Mouse (Mus musculus) C2C12 (cell line): ENCODE data around the gene Ttyh2. TPM values are rescaled to one million over a fixed set of nuclear protein-coding genes. Genes with fewer than 3 reads are reported as not detected.

Source experiments
- H3K27me3 ChIP-seq: one replicate; pipeline ENCODE4 v1.6.1; 2011; ENCODE audit not compliant: control insufficient read depth, insufficient read depth, insufficient read length
- H3K36me3 ChIP-seq: one replicate; pipeline ENCODE4 v1.6.1; 2011; ENCODE audit not compliant: control insufficient read depth, insufficient read depth
- H3K4me3 ChIP-seq: one replicate; pipeline ENCODE4 v1.5.1; 2011; ENCODE audit warnings: mild to moderate bottlenecking, control low read depth; ENCODE audit not compliant: poor library complexity, insufficient read depth, severe bottlenecking
- H3K79me2 ChIP-seq: one replicate; pipeline ENCODE4 v1.6.1; 2011; ENCODE audit not compliant: control insufficient read depth, insufficient read depth
- H3K79me3 ChIP-seq: one replicate; pipeline ENCODE4 v1.6.1; 2011; ENCODE audit warnings: low read depth, control low read depth
- H3ac ChIP-seq: one replicate; pipeline ENCODE3; 2011; ENCODE audit warnings: low read depth; ENCODE audit not compliant: control insufficient read depth, insufficient read length
- CEBPB ChIP-seq: IDR thresholded peaks from one replicate; pipeline ENCODE4 v1.6.1; 2011; ENCODE audit warnings: low read depth, mild to moderate bottlenecking, control low read depth, moderate library complexity
- CTCF ChIP-seq: IDR thresholded peaks from one replicate; pipeline ENCODE4 v1.5.1; 2011; ENCODE audit not compliant: control insufficient read depth, insufficient read depth, insufficient read length
- FOSL1 ChIP-seq: IDR thresholded peaks from one replicate; pipeline ENCODE4 v1.8.0; 2011; ENCODE audit warnings: mild to moderate bottlenecking, low read length; ENCODE audit not compliant: poor library complexity, insufficient read depth, severe bottlenecking
- MAX ChIP-seq: IDR thresholded peaks from one replicate; pipeline ENCODE4 v1.6.1; 2011; ENCODE audit warnings: mild to moderate bottlenecking, control low read depth
- MYOD1 ChIP-seq: IDR thresholded peaks from one replicate; pipeline ENCODE4 v1.6.1; 2011; ENCODE audit warnings: low read depth; ENCODE audit not compliant: control insufficient read depth, insufficient read length
- MYOG ChIP-seq: IDR thresholded peaks from one replicate; pipeline ENCODE4 v1.6.1; 2011; ENCODE audit not compliant: control insufficient read depth, insufficient read length; ENCODE audit errors: extremely low read depth
- USF1 ChIP-seq: IDR thresholded peaks from one replicate; pipeline ENCODE4 v1.6.1; 2011; ENCODE audit warnings: low read depth, mild to moderate bottlenecking, control low read depth, moderate library complexity
- polyA plus RNA-seq: library from polyadenylated mRNA; unstranded; fragments of >200 nt; fragmentation: generic; extraction: Trizol; gene quantifications from one replicate; pipeline ENCODE4 v1.2.1, GENCODE M21; 2012; ENCODE audit warnings: missing spikeins

The Ttyh2 gene
- polyA plus RNA-seq, 1 experiment: 20.1 TPM

GRCm38 (mm10) chr11:114686221-114686959, 11.2 kb downstream of the Ttyh2 start:
- peaks cover 54% of the 10 kb centered on the region for H3K79me2 ChIP-seq
- H3K27me3 ChIP-seq: no peaks in the 10 kb centered on the region
- H3K4me3 ChIP-seq: no peak overlapping the region
- peaks cover 91% of the 10 kb centered on the region for H3K36me3 ChIP-seq
- TF ChIP-seq CTCF (no peak), MYOD1 (no peak), FOSL1 (no peak), CEBPB (no peak), MAX (no peak), MYOG (no peak), USF1 (no peak)
- H3ac ChIP-seq: peak overlapping the region; percentile 6
- peaks cover 16% of the 10 kb centered on the region for H3K79me3 ChIP-seq

GRCm38 (mm10) chr11:114687574-114688188, 12.4 kb downstream of the Ttyh2 start:
- Histone ChIP-seq H3K4me3 (no peak overlapping the region), H3K79me3 (peaks cover 9% of the 10 kb centered on the region), H3K79me2 (peaks cover 45% of the 10 kb centered on the region), H3K36me3 (peaks cover 95% of the 10 kb centered on the region), H3ac (no peak overlapping the region), H3K27me3 (no peaks in the 10 kb centered on the region)
- no peak for TF ChIP-seq CTCF

- TF ChIP-seq MYOG (no peak), FOSL1 (no peak), MAX (no peak), USF1 (no peak), CTCF (no peak), MYOD1 (no peak), CEBPB (no peak)
Measured at GRCm38 (mm10) chr11:114688729-114689128, 13.5 kb downstream of the Ttyh2 start.

GRCm38 (mm10) chr11:114690192-114690591, 15.0 kb downstream of the Ttyh2 start:
- H3K79me3 ChIP-seq: peaks cover 2% of the 10 kb centered on the region
- H3K79me2 ChIP-seq: peaks cover 21% of the 10 kb centered on the region
- TF ChIP-seq MYOD1 (no peak), MAX (no peak), USF1 (no peak), CEBPB (no peak), CTCF (no peak), MYOG (no peak), FOSL1 (no peak)
- no peak overlapping the region for H3K4me3 ChIP-seq
- H3K27me3 ChIP-seq: no peaks in the 10 kb centered on the region
- peaks cover 95% of the 10 kb centered on the region for H3K36me3 ChIP-seq
- no peak overlapping the region for H3ac ChIP-seq

More at GRCm38 (mm10) chr11:114688729-114689128, 13.5 kb downstream of the Ttyh2 start:
- H3K79me3 ChIP-seq: peaks cover 2% of the 10 kb centered on the region
- H3K4me3 ChIP-seq: no peak overlapping the region
- H3K79me2 ChIP-seq: peaks cover 34% of the 10 kb centered on the region
- H3K27me3 ChIP-seq: no peaks in the 10 kb centered on the region
- no peak overlapping the region for H3ac ChIP-seq
- H3K36me3 ChIP-seq: peaks cover 95% of the 10 kb centered on the region

DNA sequence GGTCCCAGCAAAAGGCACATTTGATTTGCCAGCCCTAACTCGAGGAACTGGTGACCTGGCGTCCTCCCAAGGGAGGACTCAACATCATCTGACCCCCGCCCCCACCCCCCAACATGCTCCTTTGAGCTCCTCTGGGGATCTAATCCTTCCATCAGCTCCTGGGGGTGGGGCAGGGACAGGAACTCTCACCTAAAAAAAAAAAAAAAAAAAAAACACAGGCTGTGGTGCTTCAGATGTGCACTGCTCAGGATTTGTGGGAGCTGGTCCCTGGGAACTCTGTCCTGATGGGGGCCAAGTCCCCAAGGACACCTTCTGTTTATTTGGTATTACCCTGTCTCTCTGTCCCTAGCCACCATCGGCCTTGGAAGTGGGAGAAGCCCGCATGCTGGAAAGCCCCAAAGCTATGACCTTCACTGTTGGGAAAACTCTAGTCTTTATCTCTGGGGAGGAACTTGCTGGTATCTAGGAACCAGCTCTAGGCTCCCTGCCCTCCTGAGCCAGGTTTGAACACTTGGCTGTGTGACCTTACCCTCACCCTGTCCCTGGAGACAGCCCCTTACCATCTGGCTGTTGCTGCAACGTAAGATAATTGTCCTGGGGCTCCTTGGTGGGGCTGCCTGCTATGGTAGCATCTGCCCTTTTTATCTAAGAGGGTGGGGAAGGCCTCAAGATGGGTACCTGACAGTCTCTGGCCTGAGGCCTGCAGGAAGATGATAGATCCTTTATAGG, 16.4 kb downstream of the Ttyh2 start:
- Histone ChIP-seq H3K4me3 (no peak overlapping the region), H3K79me2 (peaks cover 11% of the 10 kb centered on the region), H3K36me3 (peaks cover 95% of the 10 kb centered on the region), H3ac (no peak overlapping the region), H3K27me3 (no peaks in the 10 kb centered on the region), H3K79me3 (no peaks in the 10 kb centered on the region)
- TF ChIP-seq CTCF: no peak
- no peak for TF ChIP-seq FOSL1
- no peak for TF ChIP-seq MYOD1
- TF ChIP-seq MAX: no peak
- TF ChIP-seq USF1: no peak
- TF ChIP-seq CEBPB: no peak
- no peak for TF ChIP-seq MYOG
